Mouse (Mus musculus) kidney, adult 11 months (tissue): ENCODE measurements around the gene Cpne6.
A peak's percentile ranks its signal among the peaks of the same experiment; 100 is the strongest.

ENCODE experiments used
- DNase-seq: peaks from one replicate; pipeline ENCODE4 v3.0.0; 2022

Cpne6 gene

GRCm38 (mm10) chr14:55505612-55506011 lies 4.6 kb upstream of the Cpne6 start:
- DNase-seq = no peak

GRCm38 (mm10) chr14:55507801-55508200 lies 2.4 kb upstream of the Cpne6 start:
- no peak for DNase-seq

- no peak for DNase-seq
Observed at GRCm38 (mm10) chr14:55509540-55509939, 705 bp upstream of the Cpne6 start.

- DNase-seq = no peak
Observed at GRCm38 (mm10) chr14:55511037-55511436, 792 bp downstream of the Cpne6 start.

- no peak for DNase-seq
Observed at GRCm38 (mm10) chr14:55513927-55514326, 3.7 kb downstream of the Cpne6 start.

DNA sequence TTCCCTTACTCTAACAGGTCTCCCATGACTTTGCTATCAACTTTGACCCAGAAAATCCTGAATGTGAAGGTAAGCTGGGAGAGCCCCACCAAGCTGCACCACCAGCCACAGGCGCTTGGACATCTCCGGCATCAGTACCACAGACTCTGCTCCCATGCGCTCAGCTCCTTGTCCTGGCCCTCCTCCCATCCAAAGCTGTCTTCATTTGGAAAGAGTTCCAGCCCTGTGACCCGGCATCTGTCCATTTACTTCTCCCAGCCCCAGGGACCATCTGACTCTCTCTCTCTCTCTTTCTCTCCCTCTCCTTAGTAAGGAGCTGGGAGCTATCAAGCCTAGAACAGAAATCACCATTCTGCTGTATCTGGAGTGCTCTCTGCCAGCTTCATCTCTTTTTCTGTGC lies 5.6 kb downstream of the Cpne6 start:
- no peak for DNase-seq

DNA sequence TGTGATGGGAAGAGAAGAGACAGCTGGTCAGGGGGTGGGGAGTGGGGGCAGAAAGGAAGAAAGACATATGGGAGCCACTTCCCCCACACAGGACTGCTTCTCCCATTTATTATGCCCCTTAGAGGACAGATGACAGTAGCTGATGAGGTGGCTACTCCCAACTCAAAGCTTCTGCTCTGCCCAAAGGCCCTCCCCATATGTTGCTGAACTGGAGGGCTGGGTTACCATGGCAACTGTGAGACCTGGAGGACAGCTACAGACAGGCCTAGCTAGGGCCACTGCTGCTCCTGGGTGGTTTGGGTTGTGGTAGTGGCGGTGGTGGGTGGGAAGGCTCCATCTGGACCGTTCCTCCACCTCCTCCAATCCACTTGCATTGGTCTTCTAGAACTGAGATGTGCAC lies 8.7 kb downstream of the Cpne6 start:
- DNase-seq = no peak

- DNase-seq = no peak
Observed at GRCm38 (mm10) chr14:55519604-55520003, 9.4 kb downstream of the Cpne6 start.

- DNase-seq = no peak
Observed at GRCm38 (mm10) chr14:55520451-55521361, 10.5 kb downstream of the Cpne6 start.

DNA sequence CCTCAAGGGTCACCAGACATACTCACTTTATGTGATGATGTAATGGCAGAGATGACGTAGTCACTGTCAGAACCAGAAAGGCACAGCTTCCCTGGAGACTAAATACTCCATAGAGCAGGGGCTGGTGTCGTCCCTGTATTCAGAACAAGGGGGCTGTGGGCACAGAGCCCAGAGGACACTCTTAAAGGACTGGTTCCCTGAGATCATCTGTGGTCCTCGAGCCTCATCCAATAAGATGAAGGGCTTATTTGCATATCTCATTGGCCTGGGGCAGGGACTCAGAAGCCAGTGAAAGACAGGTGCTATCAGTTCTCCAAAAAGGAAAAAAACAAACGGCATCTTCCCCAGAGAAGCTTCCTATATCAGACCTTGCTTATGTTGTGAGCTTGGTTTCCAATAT lies 13.8 kb downstream of the Cpne6 start:
- no peak for DNase-seq

- no peak for DNase-seq
Observed at GRCm38 (mm10) chr14:55524785-55525184, 14.5 kb downstream of the Cpne6 start, which contains the start of gene Nrl. Gene Nrl (minus strand): TSS chr14:55524981.

- no peak for DNase-seq
Observed at GRCm38 (mm10) chr14:55526674-55527073, 16.4 kb downstream of the Cpne6 start.

- DNase-seq = peak; percentile 30
Observed at GRCm38 (mm10) chr14:55527940-55528339, 17.7 kb downstream of the Cpne6 start.

DNA sequence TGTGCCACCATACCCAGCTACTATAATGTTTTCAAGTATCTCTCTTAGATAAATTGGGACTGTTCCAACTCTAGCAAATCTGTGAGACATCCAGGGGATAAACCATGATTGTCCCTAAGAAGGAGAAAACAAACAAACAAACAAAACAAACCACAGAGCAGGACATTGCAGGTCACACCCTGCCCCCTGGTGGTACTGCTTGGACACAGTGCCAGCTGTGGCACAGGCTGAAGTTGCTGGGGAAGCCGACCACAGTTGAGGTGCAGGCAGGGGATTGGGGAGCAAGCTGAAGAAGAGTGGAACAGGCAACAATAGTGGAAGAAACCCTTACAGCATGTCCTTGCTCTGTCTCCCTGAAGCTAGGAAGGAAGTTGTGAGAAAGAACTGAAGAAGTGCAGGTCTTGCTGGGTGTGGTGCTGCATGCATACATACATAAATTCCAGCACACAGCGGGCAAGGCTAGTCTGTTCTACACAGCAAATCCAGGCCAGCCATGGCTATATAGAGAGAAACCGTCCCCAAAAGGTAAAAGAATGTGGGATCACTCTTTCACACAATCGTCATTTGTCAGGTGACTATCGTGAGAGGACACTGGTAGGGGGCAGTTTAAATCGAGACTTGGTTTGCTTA lies 26.0 kb downstream of the Cpne6 start:
- DNase-seq = peak; percentile 20

DNA sequence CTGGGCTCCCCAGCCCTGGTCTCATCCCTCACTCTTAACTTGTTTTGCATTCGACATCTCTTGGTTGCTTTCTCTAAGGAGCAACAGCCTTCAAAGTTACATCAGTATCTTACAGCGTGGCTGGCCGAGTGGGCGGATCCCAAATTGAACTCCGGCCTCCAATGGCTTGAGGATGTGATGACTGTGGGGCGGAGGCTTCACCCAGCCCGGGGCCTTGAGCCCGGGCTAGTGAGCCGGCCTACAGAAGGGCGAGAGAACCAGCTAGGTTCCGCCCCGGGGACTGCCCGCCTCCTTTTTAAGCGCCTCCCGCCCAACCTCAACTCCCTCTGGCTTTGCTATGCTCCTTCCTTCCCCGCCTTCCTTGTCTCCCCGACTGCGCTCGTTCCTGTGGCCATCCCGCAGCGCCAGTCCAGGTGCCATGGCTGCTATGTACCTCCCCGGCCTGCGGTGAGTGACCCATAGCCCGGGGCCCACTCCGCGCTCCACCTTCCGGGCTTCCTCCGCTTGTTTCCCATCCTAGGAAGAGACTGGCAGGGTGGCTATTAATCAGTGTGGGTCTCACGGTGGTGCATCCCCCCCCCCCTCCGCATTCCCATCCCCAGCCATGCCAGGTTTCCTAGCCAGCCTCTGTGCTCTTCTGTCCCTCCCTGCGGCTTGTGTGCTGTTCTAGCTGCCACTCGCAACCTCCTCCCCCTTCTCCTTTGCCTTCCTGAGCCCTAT lies 30.0 kb downstream of the Cpne6 start, which contains the start of gene Pck2:
Gene Pck2 (plus strand): TSS at position 200 of the 720 bp plus-strand sequence.
- DNase-seq = peak; percentile 92

DNA sequence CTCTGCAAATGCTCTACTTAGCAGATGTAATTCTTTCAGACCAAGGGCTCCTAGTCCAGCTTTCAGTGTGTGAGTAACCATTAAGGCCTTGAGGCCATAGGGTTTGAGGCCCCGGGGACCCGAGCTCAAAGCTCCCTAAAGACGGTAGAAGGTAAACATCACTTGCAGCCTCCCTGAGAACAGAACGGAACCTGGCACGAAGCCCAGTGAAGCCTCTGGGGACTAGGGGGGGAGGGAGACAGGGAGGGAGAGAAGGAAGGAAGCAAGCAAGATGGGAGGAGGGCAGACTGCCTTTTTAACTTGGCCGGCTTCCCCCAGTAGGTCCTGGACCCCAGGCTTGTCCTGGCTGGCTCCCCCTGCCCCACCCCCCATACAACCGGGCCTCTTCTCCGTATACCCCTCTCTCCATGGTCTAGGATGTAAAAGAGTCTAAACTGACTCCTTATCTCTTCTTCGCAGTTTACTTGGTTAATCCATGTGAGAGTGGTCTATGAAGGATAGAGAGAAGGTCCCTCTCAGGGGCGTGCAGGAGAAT lies 30.6 kb downstream of the Cpne6 start:
- DNase-seq = peak; percentile 57

DNA sequence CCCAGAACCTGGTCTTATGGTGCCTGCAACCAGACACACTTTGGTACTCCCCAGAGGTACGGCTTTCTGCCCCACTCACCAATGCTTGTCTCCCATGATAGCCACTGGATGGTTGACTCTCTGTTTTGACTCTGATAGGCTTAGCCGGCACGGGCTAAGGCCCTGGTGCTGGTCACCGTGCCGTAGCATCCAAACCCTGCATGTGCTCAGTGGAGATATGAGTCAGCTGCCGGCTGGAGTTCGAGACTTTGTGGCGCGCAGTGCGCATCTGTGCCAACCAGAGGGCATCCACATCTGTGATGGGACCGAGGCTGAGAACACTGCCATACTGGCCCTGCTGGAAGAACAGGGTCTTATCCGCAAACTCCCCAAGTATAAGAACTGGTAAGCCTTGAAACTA lies 32.0 kb downstream of the Cpne6 start:
- DNase-seq = no peak

DNA sequence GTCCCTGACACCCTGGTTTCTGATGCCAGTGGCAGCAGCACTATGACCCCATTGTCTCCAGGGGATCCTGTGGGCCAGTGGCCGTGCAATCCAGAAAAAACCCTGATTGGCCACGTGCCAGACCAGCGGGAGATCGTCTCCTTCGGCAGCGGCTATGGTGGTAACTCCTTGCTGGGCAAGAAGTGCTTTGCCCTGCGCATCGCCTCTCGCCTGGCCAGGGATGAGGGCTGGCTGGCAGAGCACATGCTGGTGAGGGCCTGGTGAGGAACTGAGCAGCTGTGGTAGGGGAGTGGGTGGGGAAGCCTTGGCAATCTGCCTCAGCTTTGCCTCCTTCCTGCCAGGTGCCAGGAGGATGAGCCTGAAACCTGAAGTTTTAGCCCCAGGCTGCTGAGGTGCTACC lies 34.1 kb downstream of the Cpne6 start:
- no peak for DNase-seq

DNA sequence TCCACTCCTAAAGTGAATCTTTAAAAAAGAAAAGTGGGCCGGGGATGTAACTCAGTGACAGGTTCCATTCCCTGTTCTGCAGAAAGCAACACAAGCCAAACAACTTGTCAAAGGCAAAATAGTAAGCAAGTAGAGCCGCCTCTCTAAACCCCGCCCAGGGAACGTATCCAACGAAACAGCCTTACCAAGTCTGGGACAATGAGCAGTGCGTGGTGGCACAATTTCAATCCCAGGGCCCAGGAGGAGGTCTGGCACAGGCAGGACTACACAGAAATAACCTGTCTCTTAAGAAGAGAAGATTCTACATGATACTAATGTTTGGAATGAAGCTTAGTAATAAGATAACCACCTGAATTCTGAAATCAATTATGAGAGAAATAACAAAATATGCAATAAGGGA lies 39.9 kb downstream of the Cpne6 start:
- DNase-seq = no peak

- no peak for DNase-seq
Observed at GRCm38 (mm10) chr14:55551347-55551746, 41.1 kb downstream of the Cpne6 start.

- no peak for DNase-seq
Observed at GRCm38 (mm10) chr14:55551794-55552193, 41.5 kb downstream of the Cpne6 start.

- DNase-seq = no peak
Observed at GRCm38 (mm10) chr14:55554635-55555034, 44.4 kb downstream of the Cpne6 start.

- no peak for DNase-seq
Observed at GRCm38 (mm10) chr14:55555788-55556187, 45.5 kb downstream of the Cpne6 start.
